Mouse (Mus musculus): ENCODE measurements at regions not wholly inside any gene's neighbourhood (a gene's known extent, or its start where the extent isn't known, plus 50 kb on each side); places are given as distances from the start of the nearest gene placed in this dataset.

DNA sequence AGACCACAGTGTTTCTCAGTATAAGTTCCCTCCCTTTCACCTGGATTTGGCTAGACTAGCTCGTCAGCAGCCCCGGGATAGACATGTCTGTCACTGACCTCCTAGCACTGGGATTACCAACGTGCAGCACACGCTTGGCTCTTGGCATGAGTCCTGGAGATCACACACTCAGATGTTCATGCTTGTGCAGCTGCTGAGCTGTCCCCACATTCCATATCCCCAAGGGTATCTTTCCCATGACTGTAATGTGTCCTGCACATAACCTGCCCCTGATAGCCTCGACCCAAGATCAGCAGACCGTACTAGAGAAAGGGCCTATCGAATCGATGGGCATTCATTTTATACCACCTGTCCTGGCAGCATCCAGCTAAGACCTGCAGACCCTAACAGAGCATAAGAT lies 123.4 kb upstream of the Hs6st1 start:
- H3K9me3 ChIP-seq (ENCODE audit: control insufficient read depth, low read length), result no peaks in the 10 kb centered on the region
- no peaks in the 10 kb centered on the region for H3K27me3 ChIP-seq (replicated peaks; ENCODE audit: control insufficient read depth, insufficient read depth, low read length)
- ATAC-seq, result no peak
- H3K27ac ChIP-seq (ENCODE audit: low read depth, low read length), result no peak overlapping the region
- H3K4me2 ChIP-seq (ENCODE audit: low read length), result no peak overlapping the region
- whole genome bisulfite sequencing, result 63% methylated on average over 8 of the region's 8 CpGs
- H3K9ac ChIP-seq (ENCODE audit: low read depth, low read length), result no peak overlapping the region
- no peaks in the 10 kb centered on the region for H3K36me3 ChIP-seq (ENCODE audit: control insufficient read depth, insufficient read depth, low read length)
- H3K4me3 ChIP-seq (ENCODE audit: low read length), result no peak overlapping the region
- H3K4me1 ChIP-seq (ENCODE audit: control insufficient read depth, insufficient read depth, low read depth, low read length), result peaks cover 6% of the 10 kb centered on the region; the same call in 1 of the 2 replicates

DNA sequence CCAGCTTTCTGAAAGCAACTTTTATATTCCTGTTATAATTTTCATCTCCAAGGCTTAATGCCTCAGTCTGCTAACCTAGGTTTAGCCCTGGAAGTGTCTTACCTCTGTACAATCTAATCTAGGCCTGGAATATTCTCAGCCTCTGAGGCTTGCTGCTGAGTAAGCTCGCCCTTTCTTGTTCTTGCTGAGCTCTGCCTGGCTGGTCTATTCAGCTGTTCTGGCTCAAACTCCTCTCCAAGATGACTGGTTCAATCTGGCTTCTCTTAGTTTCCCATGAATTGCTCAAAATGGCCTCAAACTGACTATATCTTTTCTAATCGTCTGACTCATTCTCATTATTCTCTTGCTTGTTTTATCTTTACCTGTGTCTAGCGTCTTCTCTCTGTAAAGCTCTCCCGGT lies 122.6 kb upstream of the Hs6st1 start:
- H3K9me3 ChIP-seq (ENCODE audit: control insufficient read depth, low read length), result no peaks in the 10 kb centered on the region
- no peak overlapping the region for H3K27ac ChIP-seq (ENCODE audit: low read depth, low read length)
- H3K36me3 ChIP-seq (ENCODE audit: control insufficient read depth, insufficient read depth, low read length), result no peaks in the 10 kb centered on the region
- no peak overlapping the region for H3K4me2 ChIP-seq (ENCODE audit: low read length)
- H3K4me3 ChIP-seq (ENCODE audit: low read length), result no peak overlapping the region
- H3K27me3 ChIP-seq (replicated peaks; ENCODE audit: control insufficient read depth, insufficient read depth, low read length), result no peaks in the 10 kb centered on the region
- H3K4me1 ChIP-seq (ENCODE audit: control insufficient read depth, insufficient read depth, low read depth, low read length), result peaks cover 6% of the 10 kb centered on the region; the same call in 1 of the 2 replicates
- WGBS, result 84% methylated on average over 4 of the region's 4 CpGs
- no peak overlapping the region for H3K9ac ChIP-seq (ENCODE audit: low read depth, low read length)
- no peak for ATAC-seq

- no peak for ATAC-seq
- Histone ChIP-seq H3K36me3 (ENCODE audit: control insufficient read depth, insufficient read depth, low read length) (no peaks in the 10 kb centered on the region), H3K4me3 (ENCODE audit: low read length) (no peak overlapping the region), H3K4me2 (ENCODE audit: low read length) (no peak overlapping the region), H3K27me3 (replicated peaks; ENCODE audit: control insufficient read depth, insufficient read depth, low read length) (no peaks in the 10 kb centered on the region), H3K27ac (ENCODE audit: low read depth, low read length) (no peak overlapping the region), H3K4me1 (ENCODE audit: control insufficient read depth, insufficient read depth, low read depth, low read length) (no peaks in the 10 kb centered on the region), H3K9ac (ENCODE audit: low read depth, low read length) (no peak overlapping the region), H3K9me3 (ENCODE audit: control insufficient read depth, low read length) (no peaks in the 10 kb centered on the region)
- 84% methylated on average over 5 of the region's 5 CpGs for WGBS
Observed at GRCm38 (mm10) chr1:35948104-35948503, 120.1 kb upstream of the Hs6st1 start.

GRCm38 (mm10) chr1:35951082-35951481 lies 117.1 kb upstream of the Hs6st1 start:
- no peaks in the 10 kb centered on the region for H3K27me3 ChIP-seq (replicated peaks; ENCODE audit: control insufficient read depth, insufficient read depth, low read length)
- H3K9me3 ChIP-seq (ENCODE audit: control insufficient read depth, low read length), result no peaks in the 10 kb centered on the region
- no peaks in the 10 kb centered on the region for H3K4me1 ChIP-seq (ENCODE audit: control insufficient read depth, insufficient read depth, low read depth, low read length)
- ATAC-seq, result no peak
- H3K36me3 ChIP-seq (ENCODE audit: control insufficient read depth, insufficient read depth, low read length), result no peaks in the 10 kb centered on the region
- H3K9ac ChIP-seq (ENCODE audit: low read depth, low read length), result no peak overlapping the region
- H3K27ac ChIP-seq (ENCODE audit: low read depth, low read length), result no peak overlapping the region
- WGBS, result 64% methylated on average over 4 of the region's 4 CpGs
- no peak overlapping the region for H3K4me3 ChIP-seq (ENCODE audit: low read length)
- no peak overlapping the region for H3K4me2 ChIP-seq (ENCODE audit: low read length)

DNA sequence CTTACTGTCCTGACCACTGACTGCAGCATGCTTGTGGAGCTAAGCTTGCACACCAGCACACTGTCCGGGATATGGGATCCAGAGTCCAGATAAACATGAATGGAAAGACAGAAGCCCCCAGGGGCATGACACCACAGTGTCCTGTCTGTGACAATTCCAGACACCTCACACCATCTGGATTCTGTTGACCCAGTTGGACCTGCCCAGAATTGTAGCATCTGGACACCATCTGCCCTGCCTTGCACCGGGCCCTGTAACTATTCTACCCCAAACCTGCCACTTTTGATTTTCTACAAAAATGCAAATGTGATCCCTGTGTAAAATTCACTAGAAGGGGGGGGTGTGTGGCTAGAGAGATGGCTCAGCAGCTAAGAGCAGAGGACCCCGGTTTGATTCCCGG lies 114.5 kb upstream of the Hs6st1 start:
- H3K4me1 ChIP-seq (ENCODE audit: control insufficient read depth, insufficient read depth, low read depth, low read length), result peaks cover 3% of the 10 kb centered on the region; the same call in 1 of the 2 replicates
- WGBS, result 80% methylated on average over 4 of the region's 4 CpGs

GRCm38 (mm10) chr1:35957425-35958372 lies 110.5 kb upstream of the Hs6st1 start:
- peak; percentile 20; the same call in 1 of the 2 replicates for ATAC-seq
- no peak overlapping the region for H3K9ac ChIP-seq (ENCODE audit: low read depth, low read length)
- no peak overlapping the region for H3K27ac ChIP-seq (ENCODE audit: low read depth, low read length)
- no peaks in the 10 kb centered on the region for H3K9me3 ChIP-seq (ENCODE audit: control insufficient read depth, low read length)
- no peaks in the 10 kb centered on the region for H3K36me3 ChIP-seq (ENCODE audit: control insufficient read depth, insufficient read depth, low read length)
- no peaks in the 10 kb centered on the region for H3K27me3 ChIP-seq (replicated peaks; ENCODE audit: control insufficient read depth, insufficient read depth, low read length)
- no peak overlapping the region for H3K4me2 ChIP-seq (ENCODE audit: low read length)
- no peak overlapping the region for H3K4me3 ChIP-seq (ENCODE audit: low read length)
- WGBS, result 53% methylated on average over 8 of the region's 8 CpGs
- peaks cover 3% of the 10 kb centered on the region; the same call in 1 of the 2 replicates for H3K4me1 ChIP-seq (ENCODE audit: control insufficient read depth, insufficient read depth, low read depth, low read length)

More for the DNA sequence above, 114.5 kb upstream of the Hs6st1 start:
- no peaks in the 10 kb centered on the region for H3K9me3 ChIP-seq (ENCODE audit: control insufficient read depth, low read length)
- H3K36me3 ChIP-seq (ENCODE audit: control insufficient read depth, insufficient read depth, low read length), result no peaks in the 10 kb centered on the region
- H3K4me2 ChIP-seq (ENCODE audit: low read length), result no peak overlapping the region
- H3K27me3 ChIP-seq (replicated peaks; ENCODE audit: control insufficient read depth, insufficient read depth, low read length), result no peaks in the 10 kb centered on the region
- ATAC-seq, result no peak
- no peak overlapping the region for H3K9ac ChIP-seq (ENCODE audit: low read depth, low read length)
- H3K4me3 ChIP-seq (ENCODE audit: low read length), result no peak overlapping the region
- no peak overlapping the region for H3K27ac ChIP-seq (ENCODE audit: low read depth, low read length)

DNA sequence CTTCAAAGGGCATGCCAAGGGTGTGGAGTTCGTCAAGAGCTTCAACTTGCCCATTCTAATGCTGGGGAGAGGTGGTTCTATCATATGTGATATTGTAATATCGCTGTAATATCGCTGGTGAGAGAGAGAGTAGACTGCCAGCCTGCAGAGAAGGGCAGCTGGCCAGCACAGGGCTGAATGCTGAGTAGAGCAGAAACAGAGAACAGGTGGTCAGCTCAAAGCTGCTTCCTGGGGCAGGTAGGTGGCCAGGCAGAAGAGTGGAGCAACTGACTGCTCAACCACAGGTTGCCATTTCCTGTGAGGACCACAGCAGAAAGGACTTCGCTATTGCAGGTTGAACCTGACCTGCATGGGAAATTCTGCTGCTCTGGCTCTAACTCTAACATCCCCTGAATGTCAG lies 108.5 kb upstream of the Hs6st1 start:
- ATAC-seq, result no peak

GRCm38 (mm10) chr1:35960844-35961243 lies 107.4 kb upstream of the Hs6st1 start:
- no peak overlapping the region for H3K27ac ChIP-seq (ENCODE audit: low read depth, low read length)
- H3K4me1 ChIP-seq (ENCODE audit: control insufficient read depth, insufficient read depth, low read depth, low read length), result peaks cover 3% of the 10 kb centered on the region; the same call in 1 of the 2 replicates
- no peaks in the 10 kb centered on the region for H3K36me3 ChIP-seq (ENCODE audit: control insufficient read depth, insufficient read depth, low read length)
- WGBS, result 100% methylated on average over 2 of the region's 2 CpGs
- H3K4me3 ChIP-seq (ENCODE audit: low read length), result no peak overlapping the region
- H3K27me3 ChIP-seq (replicated peaks; ENCODE audit: control insufficient read depth, insufficient read depth, low read length), result no peaks in the 10 kb centered on the region
- peaks cover 6% of the 10 kb centered on the region; the same call in 1 of the 2 replicates for H3K9me3 ChIP-seq (ENCODE audit: control insufficient read depth, low read length)
- H3K4me2 ChIP-seq (ENCODE audit: low read length), result no peak overlapping the region
- no peak overlapping the region for H3K9ac ChIP-seq (ENCODE audit: low read depth, low read length)
- no peak for ATAC-seq

More for the DNA sequence above, 108.5 kb upstream of the Hs6st1 start:
- Histone ChIP-seq H3K4me1 (ENCODE audit: control insufficient read depth, insufficient read depth, low read depth, low read length) (peaks cover 3% of the 10 kb centered on the region; the same call in 1 of the 2 replicates), H3K36me3 (ENCODE audit: control insufficient read depth, insufficient read depth, low read length) (no peaks in the 10 kb centered on the region), H3K4me3 (ENCODE audit: low read length) (no peak overlapping the region), H3K27me3 (replicated peaks; ENCODE audit: control insufficient read depth, insufficient read depth, low read length) (no peaks in the 10 kb centered on the region), H3K9ac (ENCODE audit: low read depth, low read length) (no peak overlapping the region), H3K27ac (ENCODE audit: low read depth, low read length) (no peak overlapping the region), H3K9me3 (ENCODE audit: control insufficient read depth, low read length) (no peaks in the 10 kb centered on the region), H3K4me2 (ENCODE audit: low read length) (no peak overlapping the region)
- WGBS, result 87% methylated on average over 4 of the region's 4 CpGs

GRCm38 (mm10) chr1:35961923-35962322 lies 106.3 kb upstream of the Hs6st1 start:
- no peaks in the 10 kb centered on the region for H3K36me3 ChIP-seq (ENCODE audit: control insufficient read depth, insufficient read depth, low read length)
- H3K9me3 ChIP-seq (ENCODE audit: control insufficient read depth, low read length), result peaks cover 6% of the 10 kb centered on the region; the same call in 1 of the 2 replicates
- no peak overlapping the region for H3K27ac ChIP-seq (ENCODE audit: low read depth, low read length)
- no peak overlapping the region for H3K4me2 ChIP-seq (ENCODE audit: low read length)
- no peaks in the 10 kb centered on the region for H3K27me3 ChIP-seq (replicated peaks; ENCODE audit: control insufficient read depth, insufficient read depth, low read length)
- no peak overlapping the region for H3K4me3 ChIP-seq (ENCODE audit: low read length)
- WGBS, result 85% methylated on average over 6 of the region's 6 CpGs
- H3K9ac ChIP-seq (ENCODE audit: low read depth, low read length), result no peak overlapping the region
- H3K4me1 ChIP-seq (ENCODE audit: control insufficient read depth, insufficient read depth, low read depth, low read length), result peaks cover 3% of the 10 kb centered on the region; the same call in 1 of the 2 replicates
- no peak for ATAC-seq

Measured in hindbrain, embryonic 16.5 days (tissue).